ENCODE assay signal across 10 mouse cellular contexts in genomic region chr15:12319889-12320288, GRCm38 (mm10). TPM values are rescaled to one million over a fixed set of nuclear protein-coding genes. Genes with fewer than 3 reads are reported as not detected.
DNase-seq lines count a peak whose midpoint lies in the region; ATAC-seq lines count a peak whose summit lies in the region.
"Had no signal": no experiment of that assay in that cellular context is flagged by ENCODE, and none has a peak within 500 bp of the region (broad histone marks: within the 10 kb centered on the region; RNA-seq: fewer than 3 reads in every experiment).

No protein-coding gene starts in this region.

- no peak overlapping the region for H3K27ac ChIP-seq in heart, embryonic 10.5 days
- H3K27ac ChIP-seq in lung, embryonic 15.5 days, result no peak overlapping the region
- H3K27ac ChIP-seq in intestine, embryonic 14.5 days (ENCODE audit: low read depth), result no peak overlapping the region
- H3K27ac ChIP-seq in liver, embryonic 16.5 days (ENCODE audit: low read length), result no peak overlapping the region

- peak overlapping the region; percentile 82; the same call in 1 of the 2 replicates for H3K4me2 ChIP-seq in lung, embryonic 15.5 days
- H3K4me2 ChIP-seq in intestine, embryonic 14.5 days (ENCODE audit: low read length), result peak overlapping the region; percentile 73
- peak overlapping the region; percentile 71 for H3K4me2 ChIP-seq in liver, embryonic 16.5 days (ENCODE audit: low read depth, low read length)

- intact Hi-C loops in heart, postnatal 36 days (cut with DNase I), result loop anchor here (5.0 kb wide), 1 partner anchor 203 kb away; the partner anchor contains the start of gene Zfr
- intact Hi-C loops in left cerebral cortex, postnatal 4 days (cut with DNase I), result loop anchor here (5.0 kb wide), 1 partner anchor 47 kb away; no protein-coding TSS in a partner anchor

- no peak overlapping the region for H3K9ac ChIP-seq in lung, embryonic 15.5 days
- no peak overlapping the region for H3K9ac ChIP-seq in intestine, embryonic 14.5 days (ENCODE audit: low read length)
- no peak overlapping the region for H3K9ac ChIP-seq in liver, embryonic 16.5 days (ENCODE audit: low read depth, low read length)

- no peak for DNase-seq in heart, embryonic 10.5 days (ENCODE audit: low spot score)
- DNase-seq in heart, postnatal 36 days, result no peak
- DNase-seq in lung, adult 18-20 months, result no peak
- no peak for DNase-seq in intestine, embryonic 14.5 days (ENCODE audit: low spot score)
- no peak for DNase-seq in left cerebral cortex, postnatal 4 days
- DNase-seq in adrenal gland, postnatal 10 days, result no peak

- H3K9me3 ChIP-seq in heart, embryonic 10.5 days, result no peaks in the 10 kb centered on the region
- no peaks in the 10 kb centered on the region for H3K9me3 ChIP-seq in lung, embryonic 15.5 days
- H3K9me3 ChIP-seq in intestine, embryonic 14.5 days (ENCODE audit: control insufficient read depth, low read length), result no peaks in the 10 kb centered on the region
- no peaks in the 10 kb centered on the region for H3K9me3 ChIP-seq in liver, embryonic 16.5 days (replicated peaks; ENCODE audit: control insufficient read depth, low read length)
- H3K9me3 ChIP-seq: embryonic facial prominence, embryonic 15.5 days had no signal

- no peak for ATAC-seq in lung, embryonic 15.5 days (ENCODE audit: borderline replicate concordance, extremely low read depth, low FRiP score, low TSS enrichment)
- ATAC-seq in intestine, embryonic 14.5 days (replicated peaks; ENCODE audit: low FRiP score, low TSS enrichment, low read depth), result no peak
- ATAC-seq in liver, embryonic 16.5 days (ENCODE audit: low read depth), result no peak
- ATAC-seq: midbrain, embryonic 16.5 days had no signal

- H3K4me3 ChIP-seq in heart, embryonic 10.5 days, result peak overlapping the region; percentile 96; the same call in 1 of the 2 replicates
- no peak overlapping the region for H3K4me3 ChIP-seq in lung, embryonic 15.5 days
- H3K4me3 ChIP-seq in intestine, embryonic 14.5 days (ENCODE audit: low read depth, low read length), result peak overlapping the region; percentile 95; the same call in 1 of the 2 replicates
- no peak overlapping the region for H3K4me3 ChIP-seq in liver, embryonic 16.5 days (ENCODE audit: low read depth, low read length)

- H3K4me1 ChIP-seq in heart, embryonic 10.5 days, result peaks cover 10% of the 10 kb centered on the region
- H3K4me1 ChIP-seq in lung, embryonic 15.5 days, result peaks cover 17% of the 10 kb centered on the region
- H3K4me1 ChIP-seq in intestine, embryonic 14.5 days (replicated peaks; ENCODE audit: control insufficient read depth, insufficient read depth, low read length), result peaks cover 17% of the 10 kb centered on the region
- peaks cover 17% of the 10 kb centered on the region for H3K4me1 ChIP-seq in liver, embryonic 16.5 days (ENCODE audit: control insufficient read depth, low read depth, low read length)

- H3K27me3 ChIP-seq in heart, embryonic 10.5 days (ENCODE audit: insufficient read depth, poor library complexity, severe bottlenecking), result 0 out of 2 replicates have a peak, but pooled peaks cover 7% of the 10 kb centered on the region
- peaks cover 4% of the 10 kb centered on the region; the same call in 1 of the 2 replicates for H3K27me3 ChIP-seq in lung, embryonic 15.5 days
- no peaks in the 10 kb centered on the region for H3K27me3 ChIP-seq in intestine, embryonic 14.5 days (replicated peaks; ENCODE audit: control insufficient read depth, insufficient read depth, low read length)
- H3K27me3 ChIP-seq in liver, embryonic 16.5 days (ENCODE audit: control insufficient read depth, insufficient read depth, low read depth, low read length), result no peaks in the 10 kb centered on the region; the same call in 1 of the 2 replicates

- no peaks in the 10 kb centered on the region for H3K36me3 ChIP-seq in heart, embryonic 10.5 days
- no peaks in the 10 kb centered on the region for H3K36me3 ChIP-seq in lung, embryonic 15.5 days
- H3K36me3 ChIP-seq in intestine, embryonic 14.5 days (ENCODE audit: control insufficient read depth, insufficient read depth, low read length), result no peaks in the 10 kb centered on the region
- no peaks in the 10 kb centered on the region for H3K36me3 ChIP-seq in liver, embryonic 16.5 days (ENCODE audit: control insufficient read depth, insufficient read depth)
- H3K36me3 ChIP-seq: embryonic facial prominence, embryonic 15.5 days had no signal

- 44% methylated on average over 5 of the region's 5 CpGs for WGBS in heart, embryonic 10.5 days
- 45% methylated on average over 5 of the region's 5 CpGs for WGBS in lung, embryonic 15.5 days
- WGBS in intestine, embryonic 14.5 days, result 46% methylated on average over 5 of the region's 5 CpGs
- 39% methylated on average over 5 of the region's 5 CpGs for WGBS in liver, embryonic 16.5 days (ENCODE audit: insufficient replicate concordance)

RNA-seq across cellular contexts. Expression of gene Golph3, which starts 1.4 kb away (rescaled TPM):
- 64.5 and 73.9 TPM in 2 replicates for polyA plus RNA-seq in heart, embryonic 10.5 days (2016; fragmentation: Nextera tagmentation; extraction: Ambion mirVana)
- 10 to 100 TPM; 81.7 to 83.7 TPM for total RNA-seq in heart, postnatal 36 days (2021)
- 76.2 and 83.2 TPM in 2 replicates for polyA plus RNA-seq in lung, embryonic 15.5 days (2015; fragmentation: Nextera tagmentation; extraction: Ambion mirVana)
- 93.2 and 98.0 TPM in 2 replicates for polyA plus RNA-seq in intestine, embryonic 14.5 days (2014; fragmentation: Nextera tagmentation; extraction: Ambion mirVana)
- polyA plus RNA-seq in liver, embryonic 16.5 days (2015; fragmentation: Nextera tagmentation; extraction: Ambion mirVana), result 38.1 and 41.1 TPM in 2 replicates
- total RNA-seq in left cerebral cortex, postnatal 4 days (2021), result 10 to 100 TPM; 62.9 to 67.9 TPM
- total RNA-seq in adrenal gland, postnatal 10 days (2021), result 100 to 1,000 TPM in 1 of 2 experiments, 10 to 100 TPM in 1; 97.6 to 110 TPM

RNA-seq across cellular contexts. Expression of gene 1810049J17Rik, which starts 1.8 kb away (rescaled TPM):
- not detected in 2 replicates for polyA plus RNA-seq in heart, embryonic 10.5 days (2016; fragmentation: Nextera tagmentation; extraction: Ambion mirVana)
- total RNA-seq in heart, postnatal 36 days (2021), result 1 to 10 TPM in 1 of 2 experiments, under 1 TPM in 1; 0.65 to 1.2 TPM
- polyA plus RNA-seq in lung, embryonic 15.5 days (2015; fragmentation: Nextera tagmentation; extraction: Ambion mirVana), result 0.99 and 1.4 TPM in 2 replicates
- polyA plus RNA-seq in intestine, embryonic 14.5 days (2014; fragmentation: Nextera tagmentation; extraction: Ambion mirVana), result 1.4 and 1.7 TPM in 2 replicates
- 1.1 and 1.4 TPM in 2 replicates for polyA plus RNA-seq in liver, embryonic 16.5 days (2015; fragmentation: Nextera tagmentation; extraction: Ambion mirVana)
- not detected for total RNA-seq in left cerebral cortex, postnatal 4 days (2021)
- 1 to 10 TPM in 1 of 2 experiments, under 1 TPM in 1; 0.66 to 1.2 TPM for total RNA-seq in adrenal gland, postnatal 10 days (2021)
- polyA plus RNA-seq: midbrain, embryonic 16.5 days had no signal

Comparison
In these comparisons a context has a peak if more than half of its experiments do, and no peak if none do; other contexts are left out.
1. H3K4me3 ChIP-seq: peak in heart, embryonic 10.5 days (single experiment) and intestine, embryonic 14.5 days (single experiment); none in lung, embryonic 15.5 days (single experiment) and liver, embryonic 16.5 days (single experiment).
2. Peak in every context shown above with its lines, with median percentiles within 50 percentile points of each other: H3K4me2 ChIP-seq.